Mouse (Mus musculus): ENCODE measurements around the gene Slc29a3. TPM values are rescaled to one million over a fixed set of nuclear protein-coding genes. Genes with fewer than 3 reads are reported as not detected.

The Slc29a3 gene
- polyA plus RNA-seq, 1 experiment from 2014 or later = 5.4 TPM

DNA sequence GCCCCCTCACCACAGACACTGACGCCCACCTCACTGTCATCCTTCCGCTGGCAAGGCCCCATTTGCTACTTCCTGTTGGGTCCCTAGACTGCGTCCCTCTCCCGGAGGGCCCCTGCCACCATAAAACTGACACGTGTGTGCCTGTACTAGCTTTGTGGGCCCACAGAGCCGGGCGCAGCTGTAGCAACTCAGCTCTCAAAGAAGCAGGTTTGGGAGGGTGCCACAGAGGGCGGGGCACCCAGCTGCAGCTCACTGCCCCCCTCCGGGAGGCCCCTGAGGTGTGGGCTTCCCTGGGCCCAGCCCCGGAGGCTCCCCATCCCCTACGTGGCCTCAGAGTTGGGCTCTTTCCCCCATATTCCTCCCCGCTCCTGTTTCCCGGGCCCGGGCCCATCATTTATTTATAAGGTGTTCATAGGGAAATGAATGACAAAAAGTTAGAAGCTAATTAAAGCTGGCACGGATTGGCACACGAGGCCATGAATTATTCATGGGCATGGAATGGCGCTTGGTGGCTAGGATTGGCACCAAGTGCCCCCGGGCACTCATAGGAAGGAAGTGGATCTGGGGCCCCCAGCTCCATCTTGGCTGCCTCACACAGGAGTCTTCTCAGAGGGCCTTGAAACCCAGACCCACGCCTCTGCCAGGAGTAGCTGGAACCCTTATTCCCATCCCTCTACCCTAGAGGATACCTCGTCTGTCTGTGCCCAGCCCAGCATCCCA, 60.8 kb downstream of the Slc29a3 start:
- 68% methylated on average over 20 of the region's 20 CpGs for WGBS
- Histone ChIP-seq H3K36me3 (no peaks in the 10 kb centered on the region), H3K27ac (replicated peaks) (no peak overlapping the region), H3K4me1 (peaks cover 5% of the 10 kb centered on the region), H3K4me3 (no peak overlapping the region), H3K4me2 (no peak overlapping the region), H3K9me3 (no peaks in the 10 kb centered on the region), H3K27me3 (replicated peaks) (peaks cover 67% of the 10 kb centered on the region), H3K9ac (no peak overlapping the region)
- no peak; the same call in 1 of the 2 replicates for ATAC-seq (ENCODE audit: extremely low read depth, insufficient number of reproducible peaks, low FRiP score, low TSS enrichment)

- WGBS = 41% methylated on average over 5 of the region's 6 CpGs
Measured at GRCm38 (mm10) chr10:60690960-60691359, 61.6 kb downstream of the Slc29a3 start.

GRCm38 (mm10) chr10:60689396-60689795, 63.2 kb downstream of the Slc29a3 start:
- ATAC-seq (ENCODE audit: extremely low read depth, insufficient number of reproducible peaks, low FRiP score, low TSS enrichment) = no peak
- Histone ChIP-seq H3K9ac (no peak overlapping the region), H3K27ac (replicated peaks) (no peak overlapping the region), H3K27me3 (replicated peaks) (peaks cover 82% of the 10 kb centered on the region), H3K4me1 (peaks cover 15% of the 10 kb centered on the region), H3K4me2 (no peak overlapping the region), H3K9me3 (no peaks in the 10 kb centered on the region), H3K36me3 (no peaks in the 10 kb centered on the region), H3K4me3 (no peak overlapping the region)
- WGBS = 57% methylated on average over 4 of the region's 4 CpGs

More at GRCm38 (mm10) chr10:60690960-60691359, 61.6 kb downstream of the Slc29a3 start:
- no peaks in the 10 kb centered on the region for H3K9me3 ChIP-seq
- H3K4me3 ChIP-seq = no peak overlapping the region
- no peak overlapping the region for H3K9ac ChIP-seq
- H3K4me2 ChIP-seq = no peak overlapping the region
- H3K27ac ChIP-seq (replicated peaks) = no peak overlapping the region
- no peak for ATAC-seq (ENCODE audit: extremely low read depth, insufficient number of reproducible peaks, low FRiP score, low TSS enrichment)
- peaks cover 14% of the 10 kb centered on the region for H3K4me1 ChIP-seq
- no peaks in the 10 kb centered on the region for H3K36me3 ChIP-seq
- peaks cover 68% of the 10 kb centered on the region for H3K27me3 ChIP-seq (replicated peaks)

- Histone ChIP-seq H3K27ac (replicated peaks) (no peak overlapping the region), H3K4me1 (peaks cover 15% of the 10 kb centered on the region), H3K36me3 (no peaks in the 10 kb centered on the region), H3K4me2 (peak overlapping the region; percentile 99), H3K27me3 (replicated peaks) (peaks cover 97% of the 10 kb centered on the region), H3K4me3 (peak overlapping the region; percentile 67), H3K9me3 (no peaks in the 10 kb centered on the region), H3K9ac (peak overlapping the region; percentile 78)
- no peak for ATAC-seq (ENCODE audit: extremely low read depth, insufficient number of reproducible peaks, low FRiP score, low TSS enrichment)
- WGBS = under 1% methylated on average over 76 of the region's 76 CpGs
Measured at GRCm38 (mm10) chr10:60687011-60687776, 65.4 kb downstream of the Slc29a3 start.

GRCm38 (mm10) chr10:60686641-60686975, 66.0 kb downstream of the Slc29a3 start:
- Histone ChIP-seq H3K4me2 (peak overlapping the region; percentile 99), H3K27me3 (replicated peaks) (peaks cover 98% of the 10 kb centered on the region), H3K9me3 (no peaks in the 10 kb centered on the region), H3K9ac (peak overlapping the region; percentile 78), H3K27ac (replicated peaks) (no peak overlapping the region), H3K36me3 (no peaks in the 10 kb centered on the region), H3K4me3 (peak overlapping the region; percentile 67), H3K4me1 (peaks cover 15% of the 10 kb centered on the region)
- ATAC-seq (ENCODE audit: extremely low read depth, insufficient number of reproducible peaks, low FRiP score, low TSS enrichment) = no peak
- under 1% methylated on average over 37 of the region's 37 CpGs for WGBS

DNA sequence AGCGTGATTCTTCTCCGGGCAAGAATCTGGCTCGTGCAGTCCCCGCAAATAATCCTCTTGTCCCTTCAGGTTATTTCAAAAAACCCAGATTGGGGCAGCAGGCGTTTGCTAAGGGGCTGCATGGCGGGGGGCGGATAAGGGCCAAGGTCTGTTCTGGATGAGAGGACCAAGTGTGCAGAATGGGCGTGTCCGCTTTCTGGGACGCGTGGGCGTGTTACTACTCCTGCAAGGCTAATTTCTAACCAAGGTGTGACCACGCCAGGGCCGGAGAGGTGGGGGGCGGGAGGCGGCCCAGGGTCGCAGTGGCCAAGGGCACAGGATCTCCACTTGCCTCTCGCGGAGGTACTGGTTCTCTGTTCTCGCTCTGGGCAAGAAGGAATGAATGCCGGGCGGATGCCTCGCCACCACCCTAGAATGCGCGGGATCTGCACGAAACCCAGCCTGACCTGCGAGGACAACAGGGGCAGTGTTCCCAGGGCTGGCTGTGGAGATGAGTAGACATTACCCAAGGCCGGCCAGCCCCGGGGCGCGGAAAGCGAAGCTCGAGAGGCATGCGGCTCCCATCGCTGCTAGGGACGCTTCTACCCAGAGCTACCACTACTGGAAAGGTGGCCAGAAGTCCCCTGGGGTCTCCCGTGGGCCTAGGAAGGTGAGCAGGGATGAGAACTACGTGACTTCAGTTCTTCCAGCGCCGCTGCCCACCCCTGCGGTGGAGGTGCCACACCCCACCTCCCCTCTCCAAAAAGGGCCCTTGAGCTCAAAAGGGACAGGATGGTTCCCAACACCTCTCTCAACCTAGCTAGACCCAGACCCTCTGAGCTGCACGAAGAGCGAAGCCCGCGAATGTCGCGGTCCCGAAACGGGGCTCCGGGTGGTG, 66.6 kb downstream of the Slc29a3 start:
- Histone ChIP-seq H3K9me3 (no peaks in the 10 kb centered on the region), H3K4me1 (peaks cover 15% of the 10 kb centered on the region), H3K36me3 (no peaks in the 10 kb centered on the region), H3K4me2 (peak overlapping the region; percentile 99), H3K27ac (replicated peaks) (no peak overlapping the region), H3K4me3 (peak overlapping the region; percentile 67), H3K27me3 (replicated peaks) (peaks cover 95% of the 10 kb centered on the region), H3K9ac (peak overlapping the region; percentile 78)
- WGBS = 6% methylated on average over 50 of the region's 50 CpGs
- ATAC-seq (ENCODE audit: extremely low read depth, insufficient number of reproducible peaks, low FRiP score, low TSS enrichment) = no peak

DNA sequence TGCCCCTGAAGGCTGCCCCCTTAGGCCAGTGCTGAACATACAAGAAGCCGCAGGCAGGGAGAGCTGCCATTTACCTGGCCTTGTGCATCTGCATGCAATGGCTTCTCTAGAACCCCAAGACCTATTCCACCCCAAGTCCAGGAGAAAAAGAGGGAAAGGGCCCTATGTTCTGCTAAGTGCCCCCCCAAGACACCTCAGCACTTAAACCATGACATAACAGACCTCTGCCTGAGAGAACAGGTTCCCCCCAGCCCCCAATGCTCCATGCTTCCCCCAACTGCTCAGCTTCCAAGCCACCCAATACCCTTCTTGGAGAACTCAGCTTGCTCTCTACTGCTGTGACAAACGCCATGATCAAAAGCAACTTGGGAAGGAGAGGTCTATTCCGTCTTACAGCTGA, 73.7 kb downstream of the Slc29a3 start:
- Histone ChIP-seq H3K9ac (no peak overlapping the region), H3K27me3 (replicated peaks) (peaks cover 53% of the 10 kb centered on the region), H3K4me1 (no peaks in the 10 kb centered on the region), H3K4me2 (no peak overlapping the region), H3K36me3 (no peaks in the 10 kb centered on the region), H3K9me3 (no peaks in the 10 kb centered on the region), H3K4me3 (no peak overlapping the region), H3K27ac (replicated peaks) (no peak overlapping the region)
- 77% methylated on average over 3 of the region's 3 CpGs for WGBS
- no peak for ATAC-seq (ENCODE audit: extremely low read depth, insufficient number of reproducible peaks, low FRiP score, low TSS enrichment)

- Histone ChIP-seq H3K9me3 (no peaks in the 10 kb centered on the region), H3K27me3 (replicated peaks) (peaks cover 39% of the 10 kb centered on the region), H3K4me3 (no peak overlapping the region), H3K4me2 (no peak overlapping the region), H3K4me1 (no peaks in the 10 kb centered on the region), H3K9ac (no peak overlapping the region), H3K36me3 (no peaks in the 10 kb centered on the region), H3K27ac (replicated peaks) (no peak overlapping the region)
- 74% methylated on average over 4 of the region's 4 CpGs for WGBS
- no peak for ATAC-seq (ENCODE audit: extremely low read depth, insufficient number of reproducible peaks, low FRiP score, low TSS enrichment)
Measured at GRCm38 (mm10) chr10:60677319-60677718, 75.3 kb downstream of the Slc29a3 start.

DNA sequence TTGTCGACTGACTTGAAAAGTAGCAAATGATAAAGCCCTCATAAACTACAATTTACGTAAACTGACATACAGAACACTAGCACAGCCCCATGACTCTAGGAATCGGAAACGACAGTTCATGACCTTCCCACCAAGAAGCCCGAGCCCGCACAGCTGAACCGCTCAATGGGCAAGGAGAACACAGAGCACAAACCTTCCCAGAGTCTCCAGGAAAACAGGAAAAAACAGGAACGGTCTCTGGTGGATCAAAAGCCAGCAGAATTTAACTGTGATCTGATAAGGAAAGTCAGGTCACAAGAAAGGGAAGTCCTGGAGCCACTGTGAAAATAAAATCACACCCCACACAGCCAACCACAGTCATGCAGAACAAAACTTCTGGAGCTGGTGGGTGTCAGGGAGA, 82.4 kb downstream of the Slc29a3 start:
- Histone ChIP-seq H3K27ac (replicated peaks) (no peak overlapping the region), H3K4me1 (no peaks in the 10 kb centered on the region), H3K9ac (no peak overlapping the region), H3K36me3 (no peaks in the 10 kb centered on the region), H3K9me3 (no peaks in the 10 kb centered on the region), H3K27me3 (replicated peaks) (no peaks in the 10 kb centered on the region; the same call in 1 of the 2 replicates), H3K4me2 (no peak overlapping the region), H3K4me3 (no peak overlapping the region)
- ATAC-seq (ENCODE audit: extremely low read depth, insufficient number of reproducible peaks, low FRiP score, low TSS enrichment) = no peak
- 54% methylated on average over 8 of the region's 8 CpGs for WGBS

GRCm38 (mm10) chr10:60668591-60668990, 84.0 kb downstream of the Slc29a3 start:
- Histone ChIP-seq H3K27ac (replicated peaks) (no peak overlapping the region), H3K4me2 (no peak overlapping the region), H3K27me3 (replicated peaks) (no peaks in the 10 kb centered on the region; the same call in 1 of the 2 replicates), H3K9me3 (no peaks in the 10 kb centered on the region), H3K36me3 (no peaks in the 10 kb centered on the region), H3K4me3 (no peak overlapping the region), H3K9ac (no peak overlapping the region), H3K4me1 (no peaks in the 10 kb centered on the region)
- WGBS = 66% methylated on average over 3 of the region's 3 CpGs
- ATAC-seq (ENCODE audit: extremely low read depth, insufficient number of reproducible peaks, low FRiP score, low TSS enrichment) = no peak

Measured in heart, embryonic 13.5 days (tissue).